Mouse (Mus musculus): Measurements from ENCODE around the gene Rai1. TPM values are rescaled to one million over a fixed set of nuclear protein-coding genes. Genes with fewer than 3 reads are reported as not detected.

Rai1 gene
- total RNA-seq, 1 experiment: 15.5 TPM

DNA sequence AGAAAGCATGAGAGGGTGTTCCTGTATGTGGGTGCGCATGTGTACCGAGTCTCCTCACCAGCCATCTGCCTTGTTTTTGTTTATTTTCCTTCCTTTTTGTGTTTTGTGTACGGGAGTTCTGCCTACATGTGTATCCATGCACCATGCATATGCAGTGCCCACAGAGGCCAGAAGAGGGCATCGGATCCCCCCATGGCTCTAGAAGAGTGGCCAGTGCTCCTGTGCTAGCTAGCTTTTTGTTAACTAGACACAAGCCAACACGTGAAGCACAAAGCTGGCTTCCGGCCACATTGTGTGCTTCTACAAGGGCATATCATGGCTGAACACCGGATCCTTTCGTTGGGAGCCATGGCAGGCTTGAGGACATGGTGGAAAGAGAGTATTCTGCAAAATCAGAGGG is 34.2 kb upstream of the Rai1 start:
- Histone ChIP-seq H3K9ac (ENCODE audit: insufficient read depth, low read depth, low read length, poor library complexity, severe bottlenecking) (no peak overlapping the region), H3K4me3 (ENCODE audit: insufficient read depth in 1 of 2, low read depth in 1 of 2, low read length in 2 of 2, poor library complexity in 1 of 2, severe bottlenecking in 1 of 2) (no peak overlapping the region), H3K4me1 (ENCODE audit: control insufficient read depth in 2 of 2, insufficient read depth in 2 of 2, low read length in 2 of 2, poor library complexity in 1 of 2) (peaks cover 0 to 6% of the 10 kb centered on the region in 2 experiments; a peak in 1 of 4 replicates), H3K9me3 (ENCODE audit: control insufficient read depth, insufficient read depth, low read depth, low read length) (no peaks in the 10 kb centered on the region), H3K27ac (ENCODE audit: insufficient read depth, low read depth, low read length, poor library complexity, severe bottlenecking) (no peak overlapping the region), H3K36me3 (ENCODE audit: control insufficient read depth, insufficient read depth, low read length, poor library complexity, severe bottlenecking) (no peaks in the 10 kb centered on the region)
- DNase-seq (ENCODE audit: low read depth, low spot score): peak; percentile 31
- peak; percentile 17; the same call in 1 of the 2 replicates for TF ChIP-seq ZC3H11A (IDR thresholded peaks at IDR 0.05; ENCODE audit: borderline replicate concordance, low read depth, low read length)
- TF ChIP-seq HCFC1 (IDR thresholded peaks at IDR 0.05; ENCODE audit: borderline replicate concordance, insufficient read depth, low read length): no peak
- no peak for TF ChIP-seq CHD2 (IDR thresholded peaks at IDR 0.05; ENCODE audit: low read depth, low read length)
- in situ Hi-C loops (cut with MboI; ENCODE audit: low sequenced_read_pairs in 2 of 2, unreplicated experiment in 2 of 2): no loop called here

DNA sequence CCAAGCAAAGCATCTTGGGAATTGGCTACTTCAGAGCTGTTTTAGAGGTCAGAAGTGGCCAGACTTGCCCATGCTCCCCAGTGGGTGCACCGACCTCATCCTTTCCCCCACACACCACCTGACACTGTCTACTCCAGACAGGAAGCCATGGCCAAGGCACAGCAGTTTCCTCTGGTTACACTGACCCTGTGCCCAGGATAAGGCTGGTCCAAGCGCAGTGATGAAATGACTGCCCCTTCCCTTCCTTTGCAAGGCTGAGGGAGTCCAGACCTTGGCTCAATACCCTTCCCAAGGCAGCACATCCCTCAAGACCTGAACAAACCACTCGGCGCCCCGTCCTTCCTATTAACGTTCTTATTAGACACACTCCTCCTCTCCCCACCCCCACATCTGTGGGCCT is 33.6 kb upstream of the Rai1 start:
- TF ChIP-seq ZC3H11A (IDR thresholded peaks at IDR 0.05; ENCODE audit: borderline replicate concordance, low read depth, low read length) (no peak), HCFC1 (IDR thresholded peaks at IDR 0.05; ENCODE audit: borderline replicate concordance, insufficient read depth, low read length) (no peak), MAFK (IDR thresholded peaks at IDR 0.05; ENCODE audit: insufficient read depth, low read depth, low read length) (no peak), CHD2 (IDR thresholded peaks at IDR 0.05; ENCODE audit: low read depth, low read length) (no peak), ZNF384 (IDR thresholded peaks at IDR 0.05; ENCODE audit: low read depth, low read length) (no peak)
- Histone ChIP-seq H3K4me3 (ENCODE audit: insufficient read depth in 1 of 2, low read depth in 1 of 2, low read length in 2 of 2, poor library complexity in 1 of 2, severe bottlenecking in 1 of 2) (no peak overlapping the region), H3K36me3 (ENCODE audit: control insufficient read depth, insufficient read depth, low read length, poor library complexity, severe bottlenecking) (no peaks in the 10 kb centered on the region), H3K9me3 (ENCODE audit: control insufficient read depth, insufficient read depth, low read depth, low read length) (no peaks in the 10 kb centered on the region), H3K9ac (ENCODE audit: insufficient read depth, low read depth, low read length, poor library complexity, severe bottlenecking) (no peak overlapping the region), H3K27ac (ENCODE audit: insufficient read depth, low read depth, low read length, poor library complexity, severe bottlenecking) (no peak overlapping the region), H3K4me1 (ENCODE audit: control insufficient read depth in 2 of 2, insufficient read depth in 2 of 2, low read length in 2 of 2, poor library complexity in 1 of 2) (peaks cover 0 to 6% of the 10 kb centered on the region in 2 experiments; a peak in 1 of 4 replicates)
- in situ Hi-C loops (cut with MboI; ENCODE audit: low sequenced_read_pairs in 2 of 2, unreplicated experiment in 2 of 2): no loop called here
- no peak for DNase-seq (ENCODE audit: low read depth, low spot score)

GRCm38 (mm10) chr11:60073121-60073520 is 31.7 kb upstream of the Rai1 start:
- Histone ChIP-seq H3K4me1 (ENCODE audit: control insufficient read depth in 2 of 2, insufficient read depth in 2 of 2, low read length in 2 of 2, poor library complexity in 1 of 2) (peaks cover 0 to 6% of the 10 kb centered on the region in 2 experiments; a peak in 1 of 4 replicates), H3K9ac (ENCODE audit: insufficient read depth, low read depth, low read length, poor library complexity, severe bottlenecking) (no peak overlapping the region), H3K27ac (ENCODE audit: insufficient read depth, low read depth, low read length, poor library complexity, severe bottlenecking) (no peak overlapping the region), H3K4me3 (ENCODE audit: insufficient read depth in 1 of 2, low read depth in 1 of 2, low read length in 2 of 2, poor library complexity in 1 of 2, severe bottlenecking in 1 of 2) (no peak overlapping the region), H3K9me3 (ENCODE audit: control insufficient read depth, insufficient read depth, low read depth, low read length) (no peaks in the 10 kb centered on the region), H3K36me3 (ENCODE audit: control insufficient read depth, insufficient read depth, low read length, poor library complexity, severe bottlenecking) (no peaks in the 10 kb centered on the region)
- TF ChIP-seq CHD2 (IDR thresholded peaks at IDR 0.05; ENCODE audit: low read depth, low read length): no peak
- in situ Hi-C loops (cut with MboI; ENCODE audit: low sequenced_read_pairs in 2 of 2, unreplicated experiment in 2 of 2): no loop called here
- DNase-seq (ENCODE audit: low read depth, low spot score): no peak

- H3K27ac ChIP-seq (ENCODE audit: insufficient read depth, low read depth, low read length, poor library complexity, severe bottlenecking): no peak overlapping the region
- H3K9ac ChIP-seq (ENCODE audit: insufficient read depth, low read depth, low read length, poor library complexity, severe bottlenecking): no peak overlapping the region
- no peaks in the 10 kb centered on the region for H3K36me3 ChIP-seq (ENCODE audit: control insufficient read depth, insufficient read depth, low read length, poor library complexity, severe bottlenecking)
- DNase-seq (ENCODE audit: low read depth, low spot score): no peak
- H3K4me3 ChIP-seq (ENCODE audit: insufficient read depth in 1 of 2, low read depth in 1 of 2, low read length in 2 of 2, poor library complexity in 1 of 2, severe bottlenecking in 1 of 2): no peak overlapping the region
- in situ Hi-C loops (cut with MboI; ENCODE audit: low sequenced_read_pairs in 2 of 2, unreplicated experiment in 2 of 2): no loop called here
- TF ChIP-seq HCFC1 (IDR thresholded peaks at IDR 0.05; ENCODE audit: borderline replicate concordance, insufficient read depth, low read length) (no peak), MAFK (IDR thresholded peaks at IDR 0.05; ENCODE audit: insufficient read depth, low read depth, low read length) (no peak), ZC3H11A (IDR thresholded peaks at IDR 0.05; ENCODE audit: borderline replicate concordance, low read depth, low read length) (no peak), CHD2 (IDR thresholded peaks at IDR 0.05; ENCODE audit: low read depth, low read length) (no peak), ZNF384 (IDR thresholded peaks at IDR 0.05; ENCODE audit: low read depth, low read length) (no peak)
- no peaks in the 10 kb centered on the region for H3K9me3 ChIP-seq (ENCODE audit: control insufficient read depth, insufficient read depth, low read depth, low read length)
- H3K4me1 ChIP-seq (ENCODE audit: control insufficient read depth in 2 of 2, insufficient read depth in 2 of 2, low read length in 2 of 2, poor library complexity in 1 of 2): peaks cover 0 to 6% of the 10 kb centered on the region in 2 experiments; a peak in 1 of 4 replicates
Measured at GRCm38 (mm10) chr11:60073936-60074502, 30.8 kb upstream of the Rai1 start.

GRCm38 (mm10) chr11:60076183-60076582 is 28.6 kb upstream of the Rai1 start:
- Histone ChIP-seq H3K9me3 (ENCODE audit: control insufficient read depth, insufficient read depth, low read depth, low read length) (no peaks in the 10 kb centered on the region), H3K36me3 (ENCODE audit: control insufficient read depth, insufficient read depth, low read length, poor library complexity, severe bottlenecking) (no peaks in the 10 kb centered on the region), H3K27ac (ENCODE audit: insufficient read depth, low read depth, low read length, poor library complexity, severe bottlenecking) (no peak overlapping the region), H3K9ac (ENCODE audit: insufficient read depth, low read depth, low read length, poor library complexity, severe bottlenecking) (no peak overlapping the region), H3K4me3 (ENCODE audit: insufficient read depth in 1 of 2, low read depth in 1 of 2, low read length in 2 of 2, poor library complexity in 1 of 2, severe bottlenecking in 1 of 2) (no peak overlapping the region), H3K4me1 (ENCODE audit: control insufficient read depth in 2 of 2, insufficient read depth in 2 of 2, low read length in 2 of 2, poor library complexity in 1 of 2) (peaks cover 0 to 3% of the 10 kb centered on the region in 2 experiments; a peak in 1 of 4 replicates)
- in situ Hi-C loops (cut with MboI; ENCODE audit: low sequenced_read_pairs in 2 of 2, unreplicated experiment in 2 of 2): loop anchor here (5.0 kb wide), 1 partner anchor 199 kb away; no protein-coding TSS in a partner anchor
- TF ChIP-seq ZNF384 (IDR thresholded peaks at IDR 0.05; ENCODE audit: low read depth, low read length) (no peak), HCFC1 (IDR thresholded peaks at IDR 0.05; ENCODE audit: borderline replicate concordance, insufficient read depth, low read length) (no peak), ZC3H11A (IDR thresholded peaks at IDR 0.05; ENCODE audit: borderline replicate concordance, low read depth, low read length) (no peak), CHD2 (IDR thresholded peaks at IDR 0.05; ENCODE audit: low read depth, low read length) (no peak), MAFK (IDR thresholded peaks at IDR 0.05; ENCODE audit: insufficient read depth, low read depth, low read length) (no peak)
- DNase-seq (ENCODE audit: low read depth, low spot score): no peak

Data from ES-E14 (cell line).